Mouse (Mus musculus): ENCODE measurements at regions not wholly inside any gene's neighbourhood (a gene's known extent, or its start where the extent isn't known, plus 50 kb on each side); places are given as distances from the start of the nearest gene placed in this dataset.

- Histone ChIP-seq H3K4me3 (no peak overlapping the region), H3K4me2 (no peak overlapping the region), H3K27me3 (no peaks in the 10 kb centered on the region), H3K36me3 (no peaks in the 10 kb centered on the region), H3K9me3 (no peaks in the 10 kb centered on the region), H3K27ac (no peak overlapping the region), H3K4me1 (no peaks in the 10 kb centered on the region), H3K9ac (no peak overlapping the region)
- no peak for ATAC-seq (ENCODE audit: borderline replicate concordance, extremely low read depth, low FRiP score, low TSS enrichment)
These were observed 482.6 kb upstream of the Adam24 start for GRCm38 (mm10) chr8:40192266-40192665.

- H3K4me3 ChIP-seq: no peak overlapping the region
- no peak for ATAC-seq (ENCODE audit: borderline replicate concordance, extremely low read depth, low FRiP score, low TSS enrichment)
- no peak overlapping the region for H3K9ac ChIP-seq
- H3K4me2 ChIP-seq: no peak overlapping the region
- no peaks in the 10 kb centered on the region for H3K27me3 ChIP-seq
- H3K27ac ChIP-seq: no peak overlapping the region
- no peaks in the 10 kb centered on the region for H3K9me3 ChIP-seq
- H3K36me3 ChIP-seq: no peaks in the 10 kb centered on the region
- H3K4me1 ChIP-seq: no peaks in the 10 kb centered on the region
- WGBS: 37% methylated on average over 1 of the region's 1 CpGs
These were observed 481.7 kb upstream of the Adam24 start for GRCm38 (mm10) chr8:40193148-40193547.

DNA sequence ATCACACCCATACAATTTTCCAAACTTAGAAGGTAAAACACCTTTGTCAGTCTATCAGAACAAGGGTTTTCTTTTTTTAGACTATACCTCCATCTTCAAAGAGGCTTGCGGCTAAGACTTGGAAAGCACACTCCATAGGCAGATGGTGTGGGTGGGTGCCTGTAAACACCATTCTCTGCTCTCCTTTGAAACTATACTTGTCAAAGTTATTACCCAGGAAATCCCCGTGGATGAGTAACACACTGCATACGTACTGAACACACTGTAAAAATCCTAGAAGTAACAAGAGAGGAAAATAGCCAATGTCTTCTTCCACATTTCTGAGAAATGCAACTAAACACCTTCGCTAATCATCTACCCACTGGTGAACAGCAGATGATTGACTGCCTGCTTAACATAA lies 464.0 kb upstream of the Adam24 start:
- H3K9me3 ChIP-seq: no peaks in the 10 kb centered on the region
- H3K36me3 ChIP-seq: no peaks in the 10 kb centered on the region
- WGBS: 84% methylated on average over 4 of the region's 4 CpGs
- no peak overlapping the region for H3K4me2 ChIP-seq
- no peaks in the 10 kb centered on the region for H3K27me3 ChIP-seq
- no peak overlapping the region for H3K9ac ChIP-seq
- no peak overlapping the region for H3K27ac ChIP-seq
- no peaks in the 10 kb centered on the region for H3K4me1 ChIP-seq
- ATAC-seq (ENCODE audit: borderline replicate concordance, extremely low read depth, low FRiP score, low TSS enrichment): no peak
- no peak overlapping the region for H3K4me3 ChIP-seq

DNA sequence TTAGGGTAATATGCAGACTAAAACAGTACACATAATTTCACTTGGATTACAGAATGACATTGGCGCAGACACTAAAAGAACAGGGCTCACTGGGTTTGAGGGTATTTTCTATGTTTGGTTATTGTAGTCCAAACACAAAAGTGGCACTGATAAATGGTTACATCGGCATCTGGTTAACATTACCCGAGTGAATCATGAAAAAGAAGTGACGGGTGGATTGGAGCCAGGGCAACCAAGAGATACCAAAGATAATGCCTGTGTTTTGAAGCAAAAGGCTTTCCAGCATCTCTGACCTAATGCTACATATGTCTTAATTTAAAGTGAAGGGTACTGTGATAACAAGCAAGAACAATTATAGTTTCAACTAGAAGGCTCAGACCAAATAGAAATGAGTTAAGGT lies 451.4 kb upstream of the Adam24 start:
- Histone ChIP-seq H3K9me3 (no peaks in the 10 kb centered on the region), H3K36me3 (no peaks in the 10 kb centered on the region), H3K4me2 (no peak overlapping the region), H3K9ac (no peak overlapping the region), H3K27me3 (no peaks in the 10 kb centered on the region), H3K4me1 (no peaks in the 10 kb centered on the region), H3K27ac (no peak overlapping the region), H3K4me3 (no peak overlapping the region)
- 26% methylated on average over 4 of the region's 4 CpGs for WGBS
- no peak for ATAC-seq (ENCODE audit: borderline replicate concordance, extremely low read depth, low FRiP score, low TSS enrichment)

DNA sequence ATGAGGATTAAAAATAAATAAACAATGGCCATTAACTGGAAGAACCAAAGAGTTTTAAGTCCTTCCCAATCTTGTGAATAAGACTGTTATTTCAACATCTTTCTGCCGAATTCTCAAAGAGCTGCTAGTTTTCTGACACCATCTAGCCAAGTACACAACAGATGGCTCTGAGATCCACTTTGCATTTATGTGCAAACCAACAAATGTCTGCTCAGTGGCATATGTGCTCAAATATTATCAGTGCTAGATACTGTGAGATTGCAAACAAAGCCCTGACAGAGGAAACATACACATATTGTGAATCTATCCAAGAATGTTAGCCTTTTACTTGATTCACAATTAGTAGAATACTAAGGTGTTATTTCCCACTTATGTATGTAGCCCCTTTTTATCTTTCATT lies 447.6 kb upstream of the Adam24 start:
- no peak overlapping the region for H3K27ac ChIP-seq
- no peaks in the 10 kb centered on the region for H3K4me1 ChIP-seq
- H3K36me3 ChIP-seq: no peaks in the 10 kb centered on the region
- H3K27me3 ChIP-seq: no peaks in the 10 kb centered on the region
- 51% methylated on average over 1 of the region's 1 CpGs for WGBS
- H3K9ac ChIP-seq: no peak overlapping the region
- H3K9me3 ChIP-seq: no peaks in the 10 kb centered on the region
- ATAC-seq (ENCODE audit: borderline replicate concordance, extremely low read depth, low FRiP score, low TSS enrichment): no peak
- no peak overlapping the region for H3K4me2 ChIP-seq
- no peak overlapping the region for H3K4me3 ChIP-seq

Measured in lung, embryonic 15.5 days (tissue).